Mouse (Mus musculus): ENCODE results near the gene Fhl3. TPM values are rescaled to one million over a fixed set of nuclear protein-coding genes. Genes with fewer than 3 reads are reported as not detected.

Fhl3 gene
- polyA plus RNA-seq, 1 experiment from 2014 or later: 2.5 TPM

GRCm38 (mm10) chr4:124675037-124675436 is 25.5 kb upstream of the Fhl3 start:
- Histone ChIP-seq H3K27me3 (ENCODE audit: control insufficient read depth, insufficient read depth, low read depth, low read length) (peaks cover 25% of the 10 kb centered on the region), H3K4me2 (ENCODE audit: low read depth, low read length) (no peak overlapping the region), H3K9ac (ENCODE audit: low read depth, low read length) (no peak overlapping the region), H3K4me3 (ENCODE audit: low read depth, low read length) (no peak overlapping the region), H3K27ac (ENCODE audit: low read length) (no peak overlapping the region), H3K9me3 (replicated peaks; ENCODE audit: control insufficient read depth, low read length) (no peaks in the 10 kb centered on the region), H3K4me1 (ENCODE audit: control insufficient read depth, low read depth, low read length) (no peaks in the 10 kb centered on the region), H3K36me3 (ENCODE audit: control insufficient read depth, insufficient read depth) (peaks cover 8% of the 10 kb centered on the region; the same call in 1 of the 2 replicates)
- no peak for ATAC-seq (ENCODE audit: low read depth)
- 4% methylated on average over 4 of the region's 4 CpGs for WGBS (ENCODE audit: insufficient replicate concordance)

- Histone ChIP-seq H3K9me3 (replicated peaks; ENCODE audit: control insufficient read depth, low read length) (no peaks in the 10 kb centered on the region), H3K36me3 (ENCODE audit: control insufficient read depth, insufficient read depth) (peaks cover 14% of the 10 kb centered on the region), H3K4me2 (ENCODE audit: low read depth, low read length) (no peak overlapping the region), H3K27me3 (ENCODE audit: control insufficient read depth, insufficient read depth, low read depth, low read length) (peaks cover 23% of the 10 kb centered on the region), H3K27ac (ENCODE audit: low read length) (no peak overlapping the region), H3K9ac (ENCODE audit: low read depth, low read length) (no peak overlapping the region), H3K4me3 (ENCODE audit: low read depth, low read length) (no peak overlapping the region), H3K4me1 (ENCODE audit: control insufficient read depth, low read depth, low read length) (no peaks in the 10 kb centered on the region)
- ATAC-seq (ENCODE audit: low read depth): no peak
- WGBS (ENCODE audit: insufficient replicate concordance): 76% methylated on average over 6 of the region's 6 CpGs
Observed at GRCm38 (mm10) chr4:124675958-124676357, 24.5 kb upstream of the Fhl3 start.

GRCm38 (mm10) chr4:124682270-124682669 is 18.2 kb upstream of the Fhl3 start:
- H3K36me3 ChIP-seq (ENCODE audit: control insufficient read depth, insufficient read depth): peaks cover 28% of the 10 kb centered on the region
- H3K27ac ChIP-seq (ENCODE audit: low read length): no peak overlapping the region
- ATAC-seq (ENCODE audit: low read depth): no peak
- no peak overlapping the region for H3K4me2 ChIP-seq (ENCODE audit: low read depth, low read length)
- H3K4me1 ChIP-seq (ENCODE audit: control insufficient read depth, low read depth, low read length): no peaks in the 10 kb centered on the region
- no peaks in the 10 kb centered on the region for H3K9me3 ChIP-seq (replicated peaks; ENCODE audit: control insufficient read depth, low read length)
- H3K9ac ChIP-seq (ENCODE audit: low read depth, low read length): no peak overlapping the region
- H3K27me3 ChIP-seq (ENCODE audit: control insufficient read depth, insufficient read depth, low read depth, low read length): no peaks in the 10 kb centered on the region
- no peak overlapping the region for H3K4me3 ChIP-seq (ENCODE audit: low read depth, low read length)
- WGBS (ENCODE audit: insufficient replicate concordance): 55% methylated on average over 7 of the region's 7 CpGs

- Histone ChIP-seq H3K4me1 (ENCODE audit: control insufficient read depth, low read depth, low read length) (no peaks in the 10 kb centered on the region), H3K27ac (ENCODE audit: low read length) (no peak overlapping the region), H3K36me3 (ENCODE audit: control insufficient read depth, insufficient read depth) (peaks cover 28% of the 10 kb centered on the region), H3K9ac (ENCODE audit: low read depth, low read length) (no peak overlapping the region), H3K9me3 (replicated peaks; ENCODE audit: control insufficient read depth, low read length) (no peaks in the 10 kb centered on the region), H3K27me3 (ENCODE audit: control insufficient read depth, insufficient read depth, low read depth, low read length) (no peaks in the 10 kb centered on the region), H3K4me2 (ENCODE audit: low read depth, low read length) (no peak overlapping the region), H3K4me3 (ENCODE audit: low read depth, low read length) (no peak overlapping the region)
- 82% methylated on average over 4 of the region's 4 CpGs for WGBS (ENCODE audit: insufficient replicate concordance)
- ATAC-seq (ENCODE audit: low read depth): no peak
Observed at GRCm38 (mm10) chr4:124683474-124683873, 17.0 kb upstream of the Fhl3 start.

GRCm38 (mm10) chr4:124685004-124685403 is 15.5 kb upstream of the Fhl3 start:
- Histone ChIP-seq H3K9ac (ENCODE audit: low read depth, low read length) (no peak overlapping the region), H3K4me3 (ENCODE audit: low read depth, low read length) (no peak overlapping the region), H3K4me2 (ENCODE audit: low read depth, low read length) (no peak overlapping the region), H3K36me3 (ENCODE audit: control insufficient read depth, insufficient read depth) (peaks cover 21% of the 10 kb centered on the region), H3K9me3 (replicated peaks; ENCODE audit: control insufficient read depth, low read length) (no peaks in the 10 kb centered on the region), H3K27me3 (ENCODE audit: control insufficient read depth, insufficient read depth, low read depth, low read length) (no peaks in the 10 kb centered on the region), H3K27ac (ENCODE audit: low read length) (no peak overlapping the region), H3K4me1 (ENCODE audit: control insufficient read depth, low read depth, low read length) (no peaks in the 10 kb centered on the region)
- WGBS (ENCODE audit: insufficient replicate concordance): 66% methylated on average over 4 of the region's 4 CpGs
- no peak for ATAC-seq (ENCODE audit: low read depth)

- H3K4me3 ChIP-seq (ENCODE audit: low read depth, low read length): no peak overlapping the region
- no peak overlapping the region for H3K4me2 ChIP-seq (ENCODE audit: low read depth, low read length)
- 57% methylated on average over 8 of the region's 8 CpGs for WGBS (ENCODE audit: insufficient replicate concordance)
- H3K36me3 ChIP-seq (ENCODE audit: control insufficient read depth, insufficient read depth): peaks cover 18% of the 10 kb centered on the region
- no peak overlapping the region for H3K27ac ChIP-seq (ENCODE audit: low read length)
- H3K27me3 ChIP-seq (ENCODE audit: control insufficient read depth, insufficient read depth, low read depth, low read length): no peaks in the 10 kb centered on the region
- ATAC-seq (ENCODE audit: low read depth): no peak
- no peak overlapping the region for H3K9ac ChIP-seq (ENCODE audit: low read depth, low read length)
- H3K9me3 ChIP-seq (replicated peaks; ENCODE audit: control insufficient read depth, low read length): no peaks in the 10 kb centered on the region
- H3K4me1 ChIP-seq (ENCODE audit: control insufficient read depth, low read depth, low read length): no peaks in the 10 kb centered on the region
Observed at GRCm38 (mm10) chr4:124685453-124685852, 15.0 kb upstream of the Fhl3 start.

GRCm38 (mm10) chr4:124685897-124686402 is 14.6 kb upstream of the Fhl3 start:
- H3K4me3 ChIP-seq (ENCODE audit: low read depth, low read length): no peak overlapping the region
- peaks cover 15% of the 10 kb centered on the region for H3K36me3 ChIP-seq (ENCODE audit: control insufficient read depth, insufficient read depth)
- WGBS (ENCODE audit: insufficient replicate concordance): 70% methylated on average over 8 of the region's 8 CpGs
- no peak overlapping the region for H3K9ac ChIP-seq (ENCODE audit: low read depth, low read length)
- no peaks in the 10 kb centered on the region for H3K27me3 ChIP-seq (ENCODE audit: control insufficient read depth, insufficient read depth, low read depth, low read length)
- ATAC-seq (ENCODE audit: low read depth): no peak
- H3K27ac ChIP-seq (ENCODE audit: low read length): no peak overlapping the region
- H3K9me3 ChIP-seq (replicated peaks; ENCODE audit: control insufficient read depth, low read length): no peaks in the 10 kb centered on the region
- no peak overlapping the region for H3K4me2 ChIP-seq (ENCODE audit: low read depth, low read length)
- no peaks in the 10 kb centered on the region; the same call in 1 of the 2 replicates for H3K4me1 ChIP-seq (ENCODE audit: control insufficient read depth, low read depth, low read length)

- H3K36me3 ChIP-seq (ENCODE audit: control insufficient read depth, insufficient read depth): no peaks in the 10 kb centered on the region
- no peak overlapping the region for H3K4me3 ChIP-seq (ENCODE audit: low read depth, low read length)
- ATAC-seq (ENCODE audit: low read depth): no peak
- WGBS (ENCODE audit: insufficient replicate concordance): 59% methylated on average over 8 of the region's 8 CpGs
- H3K27ac ChIP-seq (ENCODE audit: low read length): no peak overlapping the region
- peaks cover 27% of the 10 kb centered on the region for H3K4me1 ChIP-seq (ENCODE audit: control insufficient read depth, low read depth, low read length)
- H3K9ac ChIP-seq (ENCODE audit: low read depth, low read length): no peak overlapping the region
- no peak overlapping the region for H3K4me2 ChIP-seq (ENCODE audit: low read depth, low read length)
- no peaks in the 10 kb centered on the region for H3K9me3 ChIP-seq (replicated peaks; ENCODE audit: control insufficient read depth, low read length)
- no peaks in the 10 kb centered on the region for H3K27me3 ChIP-seq (ENCODE audit: control insufficient read depth, insufficient read depth, low read depth, low read length)
Observed at GRCm38 (mm10) chr4:124691455-124691854, 9.0 kb upstream of the Fhl3 start.

GRCm38 (mm10) chr4:124692416-124692861 is 8.1 kb upstream of the Fhl3 start:
- Histone ChIP-seq H3K4me3 (ENCODE audit: low read depth, low read length) (peak overlapping the region; percentile 88), H3K27ac (ENCODE audit: low read length) (no peak overlapping the region), H3K36me3 (ENCODE audit: control insufficient read depth, insufficient read depth) (no peaks in the 10 kb centered on the region), H3K4me2 (ENCODE audit: low read depth, low read length) (peak overlapping the region; percentile 70), H3K9me3 (replicated peaks; ENCODE audit: control insufficient read depth, low read length) (no peaks in the 10 kb centered on the region), H3K27me3 (ENCODE audit: control insufficient read depth, insufficient read depth, low read depth, low read length) (no peaks in the 10 kb centered on the region), H3K9ac (ENCODE audit: low read depth, low read length) (peak overlapping the region; percentile 93), H3K4me1 (ENCODE audit: control insufficient read depth, low read depth, low read length) (peaks cover 27% of the 10 kb centered on the region)
- 42% methylated on average over 3 of the region's 3 CpGs for WGBS (ENCODE audit: insufficient replicate concordance)
- ATAC-seq (ENCODE audit: low read depth): no peak
